Mouse (Mus musculus): ENCODE results near the gene Col25a1.
A peak's percentile ranks its signal among the peaks of the same experiment; 100 is the strongest.

Gene Col25a1

DNA sequence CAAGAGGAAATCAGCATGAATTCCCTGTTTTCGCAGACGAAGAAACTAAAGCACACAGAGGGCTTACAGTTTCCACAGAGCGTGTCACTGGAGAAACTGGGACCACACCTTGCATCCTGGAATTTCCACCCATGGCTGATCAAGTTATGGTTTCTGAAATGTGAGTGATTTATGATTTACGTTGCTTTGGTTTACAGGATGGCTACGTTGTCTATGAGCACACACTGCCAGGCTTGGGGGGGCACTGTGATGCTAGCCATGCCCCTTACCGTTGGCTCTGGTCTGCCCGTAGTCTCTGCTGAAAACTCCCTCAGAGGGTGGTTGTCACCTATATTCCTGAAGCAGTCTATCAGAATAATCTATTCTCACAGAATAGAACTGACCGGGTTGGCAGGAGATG, at the start of gene Col25a1:
Col25a1 (plus strand) TSS at position 301 of the 400 bp plus-strand sequence.
- no peak for DNase-seq (ENCODE audit: low read depth)

DNA sequence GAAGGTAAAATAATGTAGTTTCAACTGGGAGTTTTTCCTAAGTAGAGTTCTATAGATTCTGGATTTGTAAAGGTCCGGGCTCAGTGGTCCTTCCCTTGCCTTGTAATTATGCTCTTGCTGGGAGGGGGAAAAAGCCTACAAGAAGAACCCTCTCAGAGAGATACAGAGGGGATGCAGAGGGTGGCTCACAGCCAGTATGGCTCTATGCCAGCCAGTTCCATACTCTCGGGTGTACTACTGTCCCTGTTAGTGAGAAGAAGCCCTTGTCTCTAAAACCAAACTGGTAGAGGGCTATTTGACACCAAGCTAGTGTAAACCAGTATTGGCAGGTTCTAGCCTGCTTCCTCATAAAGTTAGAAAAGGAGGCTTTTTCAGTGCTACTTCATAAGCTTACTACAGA, 48.0 kb upstream of the Col25a1 start:
- DNase-seq (ENCODE audit: low read depth), result no peak

DNA sequence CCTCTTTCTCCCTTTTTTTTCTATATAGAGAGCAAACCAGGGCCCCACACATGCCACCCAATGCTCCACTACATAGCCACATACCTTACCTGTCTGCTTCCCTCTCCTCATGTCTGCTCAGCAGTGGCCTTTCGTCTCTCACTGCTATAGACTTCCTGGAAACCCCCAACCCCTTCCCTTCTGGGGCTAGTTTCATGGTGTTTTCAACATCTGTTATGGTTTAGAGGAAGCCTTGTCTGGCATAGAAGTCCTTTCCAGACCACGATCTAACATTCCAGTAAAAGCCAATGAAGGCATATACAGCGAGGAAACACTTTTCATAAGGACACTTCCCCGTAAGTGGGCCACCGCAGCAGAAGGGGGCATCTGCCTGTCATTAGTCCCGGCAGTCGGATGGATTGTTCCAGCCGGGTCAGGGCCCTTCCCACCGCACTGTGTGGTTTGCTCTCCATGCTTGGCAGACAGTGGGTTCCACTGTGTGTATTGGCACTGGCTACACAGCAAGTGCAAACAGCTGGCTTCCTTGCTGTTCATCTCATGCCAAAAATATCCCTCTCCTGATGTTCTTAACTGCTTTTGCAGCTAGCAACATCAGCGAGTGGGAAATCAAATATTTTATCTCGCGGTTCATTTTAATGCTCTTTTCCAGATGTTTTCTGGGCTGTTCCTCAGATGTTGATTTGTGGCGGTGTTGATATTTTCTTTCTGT, 44.8 kb upstream of the Col25a1 start:
- no peak for DNase-seq (ENCODE audit: low read depth)

DNA sequence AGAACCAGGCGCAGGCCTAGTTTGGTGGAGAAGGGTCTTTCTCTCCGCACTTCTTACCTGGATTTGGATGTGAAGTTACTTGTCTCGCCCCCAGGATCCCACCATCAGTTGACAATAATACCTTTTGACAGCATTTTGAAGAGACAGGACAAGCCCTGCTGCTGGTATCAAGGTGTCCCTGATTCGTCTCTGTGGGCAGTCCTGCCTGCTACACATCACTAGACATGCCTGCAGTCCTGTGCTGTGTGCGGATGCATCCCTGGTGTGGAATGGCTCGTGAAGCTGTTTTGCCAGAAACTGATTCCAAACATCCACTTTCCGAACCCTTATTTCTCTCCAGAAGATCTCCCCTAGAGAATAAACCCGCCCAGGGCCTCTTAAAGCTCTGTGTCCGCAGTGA, 43.8 kb upstream of the Col25a1 start:
- no peak for DNase-seq (ENCODE audit: low read depth)

DNA sequence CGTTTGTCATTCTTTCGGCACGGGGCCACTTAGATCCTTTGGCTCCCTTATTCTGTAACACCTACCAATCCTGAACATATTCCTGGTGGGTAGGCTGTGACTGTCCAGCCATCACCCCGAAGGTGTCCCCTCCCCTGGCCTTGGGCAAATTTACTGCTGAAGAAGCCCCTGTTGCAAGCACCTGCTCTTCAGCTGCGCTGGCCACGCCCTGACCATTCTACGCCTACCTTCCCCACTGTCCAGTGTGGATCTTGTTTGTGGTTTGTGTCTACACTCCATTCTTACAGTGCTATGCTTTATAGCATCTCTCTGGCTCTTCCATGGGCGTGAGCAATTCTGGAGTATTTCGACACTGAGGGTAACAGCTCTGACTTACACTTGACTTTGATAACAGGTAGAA, 42.6 kb upstream of the Col25a1 start:
- no peak for DNase-seq (ENCODE audit: low read depth)

DNA sequence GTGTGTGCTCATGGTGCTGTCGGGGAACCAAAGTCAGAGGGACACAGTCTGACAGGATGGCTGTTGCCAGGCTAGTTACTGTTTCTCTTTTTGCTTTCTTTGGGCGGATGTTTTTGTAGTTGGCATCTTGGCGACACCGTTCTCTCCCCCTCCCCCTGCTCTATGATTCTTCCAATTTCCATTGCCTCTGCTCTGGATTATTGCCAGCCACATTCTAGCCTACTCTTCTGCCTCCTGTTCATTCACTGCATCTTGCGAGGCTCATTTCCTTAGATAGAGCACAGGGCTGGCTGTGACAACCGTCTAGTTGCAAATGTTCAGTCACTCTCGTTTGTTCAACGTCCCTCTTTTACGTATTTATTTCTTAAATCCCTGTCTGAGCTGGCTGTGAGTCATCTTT, 40.8 kb upstream of the Col25a1 start:
- DNase-seq (ENCODE audit: low read depth), result no peak

DNA sequence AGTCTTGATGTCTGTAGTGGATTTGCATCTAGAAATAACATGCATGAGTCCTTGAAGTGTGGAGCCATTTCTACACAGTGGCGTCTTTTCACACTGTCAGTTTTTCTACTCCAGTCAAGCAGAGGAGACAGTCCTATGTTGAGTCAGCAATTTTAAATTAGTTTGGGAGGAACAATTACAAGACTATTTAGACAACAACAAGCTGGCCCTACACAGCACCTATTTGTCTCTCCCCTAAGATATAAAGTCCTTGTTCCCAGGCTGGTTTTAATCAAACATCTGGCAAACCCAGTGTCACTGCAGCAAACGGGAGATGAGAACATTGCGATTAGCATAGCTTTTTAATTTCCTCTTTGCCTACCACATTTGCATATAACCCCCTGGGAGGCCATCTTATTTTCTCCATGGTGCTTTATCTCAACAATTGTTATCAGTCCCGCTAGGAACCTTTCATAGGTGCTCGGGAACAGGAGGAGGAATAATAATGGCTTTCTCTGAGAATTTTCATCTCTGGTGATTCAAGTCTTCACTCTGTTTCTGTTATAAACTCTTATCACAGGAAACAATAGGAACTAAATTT, 37.1 kb upstream of the Col25a1 start:
- DNase-seq (ENCODE audit: low read depth), result no peak

DNA sequence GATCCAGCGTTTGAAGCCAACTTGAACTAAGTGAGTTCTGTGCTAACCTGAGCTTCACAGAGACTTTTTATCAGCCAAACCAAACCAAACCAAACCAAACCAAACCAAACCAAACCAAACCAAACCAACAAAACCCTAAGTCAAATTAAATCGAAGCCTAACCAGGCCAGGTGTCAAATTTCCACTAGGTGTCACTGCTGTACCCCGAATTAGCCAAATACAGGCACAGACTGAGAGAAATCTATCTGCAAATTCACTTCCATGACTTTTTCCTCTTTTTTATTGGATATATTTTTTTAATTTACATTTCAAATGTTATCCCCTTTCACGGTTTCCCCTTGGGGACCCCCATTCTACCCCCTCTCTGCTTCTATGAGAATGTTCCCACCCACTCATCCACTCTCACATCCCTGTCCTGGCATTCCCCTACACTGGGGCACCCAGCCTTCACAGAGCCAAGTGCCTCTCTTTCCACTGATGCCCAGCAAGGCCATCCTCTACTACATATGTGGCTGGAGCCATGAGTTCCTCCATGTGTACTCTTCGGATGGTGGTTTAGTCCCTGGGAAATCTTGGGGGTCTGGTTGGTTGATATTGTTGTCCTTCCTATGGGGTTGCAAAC, 36.0 kb upstream of the Col25a1 start:
- peak; percentile 56 for DNase-seq (ENCODE audit: low read depth)

DNA sequence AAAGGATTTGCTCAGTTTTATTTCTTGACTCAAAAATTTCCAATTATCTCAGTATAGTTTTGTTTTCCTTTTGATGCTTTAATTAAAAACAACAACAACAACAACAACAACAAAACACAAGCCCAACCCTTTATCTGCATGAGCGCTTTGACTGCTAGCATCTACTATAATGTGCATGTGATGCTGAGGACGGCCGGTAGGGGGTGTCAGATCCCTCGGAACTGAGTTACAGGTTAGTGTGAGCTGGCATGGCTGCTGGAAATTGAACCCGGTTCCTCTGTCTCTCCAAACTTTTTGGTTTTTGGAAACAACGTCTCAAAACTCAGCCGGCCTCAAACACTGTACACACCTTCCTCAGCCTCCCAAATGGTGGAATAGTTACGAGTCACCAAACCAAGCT, 27.8 kb upstream of the Col25a1 start:
- peak; percentile 44 for DNase-seq (ENCODE audit: low read depth)

DNA sequence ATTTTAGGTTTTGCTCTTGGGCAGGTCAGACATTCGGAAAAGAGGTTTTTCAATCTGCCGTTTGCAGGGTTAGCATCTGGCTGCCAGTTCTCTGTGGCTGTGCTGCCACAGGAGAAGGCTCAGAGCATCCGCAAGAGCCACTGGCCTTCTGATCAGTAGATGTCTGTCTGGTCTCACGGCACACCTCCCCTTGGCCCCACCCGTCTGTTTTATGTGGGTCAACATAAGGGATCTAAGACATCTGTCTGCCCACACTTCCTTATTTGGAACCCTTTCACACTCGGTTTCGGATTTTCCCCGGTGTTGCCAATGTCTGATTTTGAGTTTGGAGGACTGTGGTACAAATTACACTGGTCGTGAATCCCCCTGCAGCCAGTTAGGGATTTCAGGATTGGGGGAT, 26.8 kb upstream of the Col25a1 start:
- no peak for DNase-seq (ENCODE audit: low read depth)

DNA sequence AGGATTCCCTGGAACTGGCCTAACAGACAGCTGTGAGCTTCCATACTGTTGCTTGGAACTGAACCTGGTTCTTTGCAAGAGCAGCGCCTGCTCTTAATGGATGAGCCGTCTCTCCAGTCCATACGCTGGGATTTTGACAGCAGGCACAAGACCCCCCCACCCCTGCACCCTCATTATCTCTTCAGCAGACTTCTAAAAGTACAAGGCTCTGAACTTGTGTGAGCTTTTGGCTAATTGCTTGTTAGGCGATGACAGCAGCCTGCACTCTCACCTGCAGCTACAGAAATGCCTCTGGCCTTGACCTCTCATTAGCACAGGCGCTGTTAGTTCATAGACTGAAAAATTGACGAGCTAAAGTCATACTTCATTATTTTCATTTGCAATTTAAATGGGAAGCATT, 14.4 kb upstream of the Col25a1 start:
- no peak for DNase-seq (ENCODE audit: low read depth)

DNA sequence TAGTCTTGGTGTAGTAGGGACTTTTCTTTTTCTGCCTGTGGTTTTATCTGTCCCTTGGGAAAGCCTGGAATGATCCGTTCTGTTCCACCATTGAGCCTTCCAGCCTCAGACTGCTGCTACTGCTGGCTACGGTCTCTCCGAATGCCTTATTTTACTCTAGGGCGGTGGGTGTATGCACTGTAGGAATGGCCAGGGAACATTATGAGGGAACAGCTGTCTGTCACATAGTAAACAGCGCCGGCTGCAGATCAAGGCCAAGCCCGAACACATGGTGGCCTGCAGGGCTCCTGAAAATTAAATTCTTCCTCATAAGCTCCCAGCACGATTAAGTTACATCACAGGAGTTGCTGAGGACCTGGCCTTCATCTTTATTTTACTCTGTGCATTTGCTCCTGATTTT, 3.5 kb upstream of the Col25a1 start:
- DNase-seq (ENCODE audit: low read depth), result no peak

DNA sequence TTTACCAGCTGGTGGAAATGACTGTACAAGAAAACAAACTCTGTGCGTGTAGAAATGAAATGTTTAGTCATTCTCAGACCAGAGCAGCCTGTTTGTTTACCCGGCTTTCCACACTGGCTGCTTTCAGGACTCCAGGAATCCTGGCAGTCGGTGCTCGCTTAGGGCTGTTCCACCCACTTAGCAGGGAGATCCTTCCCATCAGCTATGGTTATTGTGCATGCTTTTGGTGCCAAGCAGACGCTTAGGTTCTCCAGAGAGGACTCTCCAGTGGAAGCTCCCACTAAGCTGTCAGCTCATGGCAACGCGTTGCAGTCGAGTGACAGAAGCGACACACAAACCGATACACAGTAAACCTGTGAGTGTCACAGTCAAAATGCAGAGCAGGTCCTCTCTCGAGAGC, 2.7 kb upstream of the Col25a1 start:
- no peak for DNase-seq (ENCODE audit: low read depth)

DNA sequence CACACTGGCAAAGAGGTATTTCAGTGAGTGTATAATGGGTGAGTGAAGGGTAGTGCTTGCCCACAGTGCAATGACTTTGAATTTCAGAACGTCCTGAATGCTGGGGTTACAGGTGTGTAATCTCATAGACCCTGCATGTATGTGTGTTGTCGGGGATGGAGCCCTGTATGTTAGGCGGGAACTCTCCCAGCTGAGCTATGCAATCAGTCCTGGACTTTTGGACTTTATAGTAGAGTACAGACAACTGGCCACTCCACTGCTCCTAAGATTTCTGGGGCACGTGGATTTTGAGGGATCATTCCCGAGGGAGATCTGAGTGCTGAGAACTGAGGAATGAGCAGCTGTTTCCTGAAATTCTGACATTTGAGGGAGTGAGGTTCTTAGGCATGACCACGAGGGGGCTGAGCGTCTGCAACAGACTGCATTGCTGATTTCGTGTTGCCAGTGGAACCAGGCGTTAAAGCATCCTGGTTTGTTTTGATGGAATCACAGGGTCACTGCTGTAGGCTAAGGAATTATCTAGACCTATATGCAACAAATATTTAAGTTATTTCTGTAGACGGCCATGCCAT, 1.6 kb upstream of the Col25a1 start:
- DNase-seq (ENCODE audit: low read depth), result no peak

DNA sequence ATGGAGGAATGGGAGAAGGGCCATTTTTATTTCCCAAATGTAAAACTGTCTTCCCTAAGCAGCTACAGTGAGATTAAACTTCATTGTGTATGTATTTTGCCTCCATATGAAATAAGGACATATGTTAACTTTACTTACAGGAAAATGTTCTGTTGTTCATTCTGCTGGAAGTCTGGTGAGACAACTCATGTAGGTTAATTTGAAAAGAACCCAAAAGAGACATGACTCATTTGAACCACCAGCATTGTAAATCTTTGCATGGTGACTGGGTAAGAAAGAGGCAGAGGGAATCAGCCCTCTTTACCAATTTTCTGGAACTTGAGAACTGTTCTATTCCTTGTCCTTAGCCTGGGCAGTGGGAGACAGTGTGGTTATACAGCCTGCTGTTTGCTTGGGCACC, 5.9 kb downstream of the Col25a1 start:
- DNase-seq (ENCODE audit: low read depth), result no peak

DNA sequence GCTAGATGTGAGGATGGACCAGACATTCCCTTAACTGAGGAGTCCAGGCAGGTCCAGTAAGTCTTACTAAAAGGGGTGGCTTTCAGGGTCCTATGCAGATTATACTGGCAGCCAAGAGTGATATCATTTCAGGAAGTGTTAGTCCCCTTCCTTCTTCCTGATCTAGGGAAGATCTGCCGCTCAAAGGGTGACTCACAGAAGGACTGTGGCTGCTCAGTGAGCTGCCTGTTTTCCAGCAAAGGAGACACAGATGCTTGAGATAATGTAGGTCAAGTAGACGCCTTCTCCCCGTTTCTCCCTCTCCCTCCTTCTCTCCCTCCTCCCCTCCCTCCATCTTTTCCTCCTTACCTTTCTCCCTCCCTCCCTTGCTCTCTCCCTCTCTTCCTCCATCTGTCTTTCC, 6.3 kb downstream of the Col25a1 start:
- peak; percentile 42 for DNase-seq (ENCODE audit: low read depth)

DNA sequence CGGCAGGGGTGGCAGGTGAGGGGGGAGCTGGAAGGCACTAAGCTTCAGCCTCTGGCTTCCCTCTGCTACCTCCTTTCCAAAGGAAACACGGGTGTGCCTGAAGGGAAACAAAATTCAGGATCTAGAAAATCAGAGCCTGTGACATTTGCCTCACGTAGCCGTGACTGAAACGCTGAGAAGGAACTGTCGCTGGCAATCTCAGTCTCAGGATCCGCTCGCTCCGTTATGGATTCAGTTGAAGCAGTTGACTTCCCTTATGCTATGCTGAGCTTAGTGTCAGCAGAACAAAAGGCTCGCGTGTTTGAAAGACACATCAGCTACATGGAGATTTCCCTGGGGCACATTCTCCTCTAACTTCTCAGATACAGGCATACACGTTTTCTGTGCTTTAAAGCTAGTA, 14.6 kb downstream of the Col25a1 start:
- no peak for DNase-seq (ENCODE audit: low read depth)

DNA sequence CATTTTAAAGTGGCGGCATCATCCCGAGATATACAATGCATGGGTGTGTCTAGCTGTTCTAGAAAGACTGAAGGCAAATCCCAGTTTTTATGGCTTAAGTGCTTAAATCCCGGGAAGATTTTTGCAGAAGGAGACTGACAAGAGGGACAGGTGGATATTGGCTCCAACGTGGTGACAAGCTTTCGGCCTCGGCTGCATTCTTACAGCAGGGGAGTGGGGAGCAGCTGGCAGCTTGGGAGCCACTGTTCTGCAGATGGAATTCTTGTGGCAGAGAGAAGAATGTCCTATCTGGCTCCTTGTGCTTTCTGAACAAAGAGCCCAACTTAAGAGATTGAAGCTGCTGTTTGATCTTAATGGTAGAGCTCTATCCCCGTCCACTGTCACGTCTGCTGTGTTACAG, 16.5 kb downstream of the Col25a1 start:
- no peak for DNase-seq (ENCODE audit: low read depth)

DNA sequence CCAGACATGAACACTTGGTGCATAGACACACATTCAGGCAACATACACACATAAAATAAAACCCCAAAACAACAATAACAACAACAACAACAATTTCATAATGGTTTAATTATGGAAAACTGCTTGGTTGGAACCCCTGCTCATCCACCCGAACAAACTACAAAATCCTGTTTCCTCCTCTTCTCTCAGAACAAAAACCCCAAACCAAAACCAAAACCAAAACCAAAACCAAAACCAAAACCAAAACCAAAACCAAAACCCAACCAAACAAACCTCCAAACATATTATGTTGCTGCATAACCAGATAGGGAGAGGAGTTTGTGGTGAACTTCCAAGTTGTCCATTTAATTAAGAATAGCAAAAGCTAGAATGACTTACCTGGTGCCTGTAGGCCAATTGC, 17.9 kb downstream of the Col25a1 start:
- peak; percentile 1 for DNase-seq (ENCODE audit: low read depth)

DNA sequence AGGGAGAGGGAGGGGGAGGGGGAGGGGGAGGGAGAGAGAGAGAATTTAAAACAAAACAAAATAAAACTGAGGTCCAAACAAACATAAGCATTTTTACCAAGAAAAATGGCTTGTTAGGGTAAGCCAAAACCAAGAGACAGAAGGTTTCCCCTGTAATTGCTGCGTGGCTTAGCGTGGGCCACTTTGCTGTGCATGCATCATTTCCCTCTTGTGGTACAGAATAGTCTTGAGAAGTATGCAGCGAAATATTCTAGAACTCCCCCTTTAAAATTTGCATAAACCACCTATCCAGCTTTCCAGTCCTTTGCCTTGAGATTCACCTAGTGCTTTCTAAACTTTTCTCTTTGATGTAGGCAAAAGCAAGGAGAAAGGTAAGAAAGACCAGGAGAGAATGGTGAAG, 21.8 kb downstream of the Col25a1 start:
- no peak for DNase-seq (ENCODE audit: low read depth)

DNA sequence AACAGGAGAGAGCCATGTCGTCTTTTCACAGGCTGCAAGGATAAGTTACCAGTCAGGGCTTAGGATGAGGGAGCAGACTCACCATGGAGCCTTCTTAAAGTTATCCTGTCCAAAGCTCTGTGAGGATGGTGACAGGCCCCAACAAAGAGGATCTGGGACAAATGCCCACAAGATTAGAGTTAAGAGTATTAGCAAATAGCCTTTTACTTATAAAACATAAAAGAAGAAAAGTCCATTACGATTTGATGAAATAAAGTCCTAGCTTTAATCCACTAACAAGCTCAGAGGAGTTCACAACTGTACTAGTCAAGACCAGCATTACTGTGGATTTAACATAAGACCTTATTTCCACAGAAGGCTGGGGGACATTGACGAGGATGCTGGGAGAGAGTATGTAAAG, 26.2 kb downstream of the Col25a1 start:
- DNase-seq (ENCODE audit: low read depth), result no peak

DNA sequence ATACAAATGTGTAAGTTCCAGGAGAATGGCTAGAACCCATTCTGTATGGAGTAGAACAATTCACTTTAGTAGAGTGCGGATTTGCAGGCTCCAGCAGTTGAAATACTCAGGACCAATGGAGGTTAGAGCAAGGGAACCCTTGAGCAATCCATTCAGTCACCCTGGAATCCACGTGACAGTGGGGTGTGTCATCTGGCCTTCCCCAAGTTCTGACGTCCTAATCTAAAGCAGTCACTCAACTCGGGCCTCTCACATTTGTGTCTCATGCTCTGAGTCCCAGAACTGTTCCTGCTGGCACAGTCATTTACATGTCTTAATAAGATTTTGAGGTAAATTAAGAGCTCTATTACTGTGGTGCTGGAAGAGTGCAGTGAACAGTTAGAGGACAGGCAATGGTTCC, 28.6 kb downstream of the Col25a1 start:
- no peak for DNase-seq (ENCODE audit: low read depth)

DNA sequence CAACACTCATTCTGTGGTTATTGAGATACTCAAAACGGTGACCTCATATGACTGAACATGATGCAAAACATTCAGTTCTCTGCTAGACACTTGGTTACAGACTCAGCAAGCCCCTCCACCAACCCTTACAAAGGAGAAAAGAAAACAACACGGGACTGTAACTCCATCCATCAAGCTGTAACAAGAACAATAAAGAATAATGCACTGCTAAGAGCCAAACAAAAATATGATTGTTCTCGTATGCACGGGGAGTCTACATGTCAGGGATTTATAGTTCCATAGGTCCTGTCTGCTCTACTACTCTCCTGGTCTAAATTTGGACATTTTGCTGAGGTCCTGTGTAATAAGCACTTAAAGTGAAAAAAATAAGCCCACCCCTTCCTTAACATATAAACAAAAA, 29.6 kb downstream of the Col25a1 start:
- DNase-seq (ENCODE audit: low read depth), result no peak

All from 416B (cell line).